Mouse (Mus musculus) testis, postnatal 14 days (tissue): ENCODE measurements around the gene Tnfaip8l1.

Experiments
- DNase-seq: peaks from one replicate; pipeline ENCODE4 v3.0.0; 2021; ENCODE audit warnings: low spot score

Tnfaip8l1 gene

DNA sequence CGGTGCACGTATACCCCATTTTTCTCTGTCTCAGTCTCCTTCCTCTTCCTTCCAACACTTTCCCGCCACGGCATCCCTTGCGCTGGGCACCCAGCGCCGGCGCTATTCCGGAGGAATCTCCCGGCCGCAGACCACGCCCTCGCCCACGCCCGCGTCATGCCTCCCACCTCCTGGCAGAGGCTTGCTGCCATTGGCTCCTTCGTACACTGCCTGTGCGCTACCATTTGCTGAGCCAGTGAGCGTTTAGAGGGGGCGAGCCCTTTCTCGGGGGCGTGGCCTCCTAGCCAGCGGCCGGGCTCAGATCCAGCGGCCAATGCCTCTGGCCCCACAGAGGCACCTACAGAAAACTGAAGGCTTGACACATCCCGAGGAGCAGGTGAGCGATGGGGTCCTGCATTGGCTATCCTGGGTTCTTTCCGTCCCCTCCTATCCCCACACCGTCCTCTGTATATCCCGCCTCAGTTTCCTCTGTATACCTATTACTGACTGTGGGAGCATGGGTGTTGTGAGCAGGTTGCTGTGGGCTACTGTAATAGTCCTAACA lies at the start of gene Tnfaip8l1:
Gene Tnfaip8l1, plus strand, starts transcription at position 247 of the 544 bp plus-strand sequence.
- DNase-seq, result peak; percentile 93

DNA sequence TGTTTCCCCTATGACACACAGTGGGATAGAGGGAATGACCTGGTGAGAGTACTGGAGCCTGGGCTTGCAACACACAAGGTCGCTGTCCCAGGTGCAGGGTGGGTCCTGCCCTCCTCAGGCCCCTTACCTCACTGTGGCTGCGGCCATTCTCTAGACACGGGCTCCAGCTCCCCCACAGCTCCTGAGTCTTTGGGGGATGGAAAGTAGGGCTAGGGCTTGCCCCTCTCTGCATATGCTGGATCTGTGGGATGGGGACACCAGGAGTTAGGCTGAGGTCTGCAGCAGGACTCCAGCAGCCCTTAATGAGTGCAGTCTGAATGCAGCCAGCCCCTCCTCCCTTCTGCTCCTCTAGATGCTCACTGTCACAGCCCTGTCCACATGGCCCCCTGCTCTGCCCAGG lies 49.5 kb upstream of the Tnfaip8l1 start:
- DNase-seq, result no peak

DNA sequence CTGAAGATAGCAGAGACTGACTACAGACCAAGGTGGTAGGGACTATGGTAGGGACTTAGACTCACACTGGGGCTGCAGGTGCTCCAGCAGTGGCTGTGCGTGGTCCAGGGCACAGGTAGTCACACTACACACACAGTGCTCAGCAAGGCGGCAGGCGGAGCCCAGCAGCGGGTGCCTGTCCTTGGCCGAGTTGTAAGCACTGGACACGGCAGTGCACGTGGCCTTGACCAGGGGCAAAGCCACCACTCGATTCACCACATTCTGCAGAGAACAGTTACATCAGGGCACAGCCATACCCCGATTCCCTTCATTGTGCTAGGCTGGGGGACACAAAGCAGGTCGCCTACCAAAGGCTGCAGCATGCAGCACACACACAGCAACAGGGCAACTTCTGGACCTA lies 46.1 kb upstream of the Tnfaip8l1 start:
- DNase-seq, result no peak

DNA sequence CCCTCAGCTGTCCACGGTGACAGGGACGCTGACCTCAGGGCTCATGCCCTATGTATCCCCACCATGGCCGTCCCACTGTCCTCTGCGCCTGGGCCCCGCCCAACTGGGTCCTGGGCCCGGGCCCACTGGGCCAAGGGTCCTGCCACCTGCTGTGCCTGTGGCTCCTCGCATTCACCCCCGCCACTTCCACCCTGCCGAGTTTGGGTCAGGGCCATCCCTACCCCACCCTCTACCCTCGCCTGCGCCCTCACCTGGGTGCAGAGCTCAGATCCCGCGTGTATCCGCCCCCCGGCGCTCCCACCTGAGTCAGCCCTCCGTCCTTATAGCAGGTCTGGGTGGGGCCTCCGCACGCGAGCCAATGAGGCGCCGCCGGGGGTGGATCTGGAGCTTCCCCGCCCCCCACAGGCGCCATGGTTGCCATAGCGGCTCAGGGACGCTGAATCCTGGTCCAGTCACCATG lies 45.0 kb upstream of the Tnfaip8l1 start, which contains the start of gene Plin5:
Gene Plin5, minus strand, starts transcription at position 346 of the 460 bp plus-strand sequence.
- peak; percentile 80 for DNase-seq

DNA sequence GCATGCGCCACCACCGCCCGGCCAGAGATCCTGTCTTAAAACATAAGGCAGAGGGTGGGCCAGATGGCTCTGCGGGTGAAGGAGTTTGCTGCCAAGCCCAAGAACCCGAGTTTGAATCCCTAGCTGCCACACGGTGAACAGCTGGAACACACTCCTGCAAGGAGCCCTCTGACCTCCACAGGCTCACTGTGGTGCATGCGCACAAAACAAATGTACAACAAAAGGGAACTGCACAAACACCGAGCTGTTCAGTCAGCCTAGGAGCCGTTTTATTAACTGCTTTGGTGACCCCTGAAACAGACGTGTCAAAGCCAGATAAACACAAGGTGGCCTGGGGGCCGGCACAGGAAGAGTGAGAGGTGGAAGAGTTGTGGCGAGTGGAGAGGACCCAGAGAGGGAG lies 42.8 kb upstream of the Tnfaip8l1 start:
- no peak for DNase-seq

DNA sequence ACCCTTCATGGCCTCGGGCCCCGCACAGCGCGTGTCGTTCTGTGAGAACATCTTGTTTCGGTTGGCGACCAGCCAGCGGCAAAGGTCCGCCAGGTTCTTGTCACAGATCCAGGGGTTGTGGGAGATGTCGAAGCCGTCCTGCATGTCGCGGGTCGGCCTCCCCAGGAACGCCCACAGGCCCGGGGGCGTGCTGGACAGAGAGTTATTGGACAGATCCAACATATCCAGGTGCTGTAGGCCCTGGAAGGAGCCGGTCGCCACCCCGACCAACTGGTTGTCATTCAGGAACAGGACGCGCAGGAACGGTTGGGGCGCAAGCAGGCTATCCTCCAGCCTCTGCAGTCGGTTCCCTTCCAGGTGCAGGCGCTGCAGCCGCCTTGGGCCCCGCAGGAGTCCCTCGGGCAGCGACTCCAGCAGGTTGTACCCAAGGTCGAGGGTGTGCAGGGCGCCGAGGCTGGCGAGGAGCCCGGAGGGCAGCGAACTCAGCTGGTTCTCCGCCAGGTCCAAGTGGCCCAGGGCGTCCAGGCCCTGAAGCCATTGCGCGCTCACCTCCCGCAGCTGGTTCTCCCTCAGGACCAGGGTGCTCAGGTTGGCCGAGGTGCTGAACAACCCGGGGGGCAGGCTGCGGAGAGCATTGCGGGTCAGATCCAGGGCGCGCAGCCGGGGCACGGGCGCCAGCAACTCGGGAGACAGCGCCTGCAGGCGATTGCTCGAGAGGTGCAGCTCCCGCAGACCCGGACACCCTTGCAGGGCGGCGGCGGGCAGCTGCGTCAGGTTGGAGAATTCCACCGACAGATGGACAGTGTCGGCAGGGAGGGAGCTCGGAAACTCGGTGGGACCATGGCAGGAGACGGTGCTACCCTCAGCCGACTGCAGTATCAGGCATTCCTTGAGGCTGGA lies 42.0 kb upstream of the Tnfaip8l1 start:
- DNase-seq, result peak; percentile 86

DNA sequence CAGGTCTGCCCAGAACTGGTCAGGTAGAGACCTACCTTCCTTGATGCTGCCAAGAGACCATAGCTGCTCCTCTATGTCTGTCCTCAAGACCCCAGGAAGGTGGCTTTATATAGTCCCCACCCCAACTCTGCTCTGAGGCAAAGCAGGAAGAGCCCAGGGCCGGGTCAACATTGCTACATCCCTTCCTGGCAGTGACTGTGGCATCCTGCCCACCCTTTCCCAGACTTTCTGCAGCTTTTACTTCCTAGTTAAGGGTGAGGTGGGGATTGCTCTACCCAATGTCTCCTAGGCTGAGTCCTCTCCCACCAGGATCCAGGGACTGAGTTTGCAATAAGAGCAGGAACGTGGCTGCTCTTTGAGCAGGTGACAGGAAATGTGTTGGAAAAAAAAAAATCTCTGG lies 40.5 kb upstream of the Tnfaip8l1 start, which contains the start of gene Lrg1:
Gene Lrg1, minus strand, starts transcription at position 176 of the 400 bp plus-strand sequence.
- DNase-seq, result no peak

DNA sequence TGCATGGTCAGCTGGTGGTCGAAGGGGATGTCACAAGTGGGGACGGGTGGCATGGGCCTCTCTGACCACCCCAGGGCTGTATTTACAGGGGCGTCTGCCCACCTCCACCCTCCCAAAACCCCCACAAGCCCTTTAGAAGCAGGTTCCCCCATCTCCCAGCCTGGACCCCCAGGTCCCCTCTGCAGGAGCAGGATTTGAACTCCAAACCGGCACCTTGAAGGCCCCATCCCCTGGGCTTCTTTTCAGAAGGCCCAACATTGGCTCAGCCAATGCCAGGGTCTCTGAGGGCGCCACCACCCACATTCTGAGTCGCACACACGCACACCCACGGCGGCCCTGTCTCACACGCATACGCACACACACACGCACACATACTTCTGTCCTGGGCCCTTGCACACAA lies 39.1 kb upstream of the Tnfaip8l1 start:
- DNase-seq, result no peak

DNA sequence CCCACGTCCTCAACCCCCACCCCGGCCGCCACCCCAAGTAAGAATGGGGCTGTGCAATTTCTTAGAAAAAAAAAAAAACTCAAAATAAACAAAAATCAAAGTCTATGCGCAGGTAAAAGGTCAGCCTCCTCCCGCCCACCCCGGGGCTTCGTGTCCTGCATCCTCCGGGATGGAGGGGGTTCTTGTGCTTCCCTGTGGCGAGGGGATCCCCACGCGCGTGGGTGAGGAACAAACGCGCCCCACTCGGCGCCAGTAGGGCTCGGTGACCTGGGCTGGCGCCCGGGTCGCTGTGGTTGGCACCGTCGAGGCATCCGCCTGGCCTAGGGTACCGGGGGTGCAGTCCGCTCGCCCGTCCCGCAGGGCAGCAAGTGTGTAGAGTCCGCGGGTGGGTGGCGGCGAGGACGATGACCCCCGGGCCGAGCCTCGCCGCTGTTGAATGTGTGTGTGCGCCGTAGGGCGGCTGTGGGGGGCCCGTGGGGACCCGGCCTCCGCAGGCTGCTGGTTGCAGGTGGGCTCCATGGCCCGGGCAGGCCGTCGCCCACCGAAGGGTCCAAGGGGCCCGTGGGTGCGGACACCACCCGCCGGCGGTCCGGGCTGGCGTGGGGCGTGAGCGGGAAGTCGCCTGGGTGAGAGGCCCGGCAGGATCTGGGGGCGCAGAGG lies 38.5 kb upstream of the Tnfaip8l1 start:
- DNase-seq, result no peak

DNA sequence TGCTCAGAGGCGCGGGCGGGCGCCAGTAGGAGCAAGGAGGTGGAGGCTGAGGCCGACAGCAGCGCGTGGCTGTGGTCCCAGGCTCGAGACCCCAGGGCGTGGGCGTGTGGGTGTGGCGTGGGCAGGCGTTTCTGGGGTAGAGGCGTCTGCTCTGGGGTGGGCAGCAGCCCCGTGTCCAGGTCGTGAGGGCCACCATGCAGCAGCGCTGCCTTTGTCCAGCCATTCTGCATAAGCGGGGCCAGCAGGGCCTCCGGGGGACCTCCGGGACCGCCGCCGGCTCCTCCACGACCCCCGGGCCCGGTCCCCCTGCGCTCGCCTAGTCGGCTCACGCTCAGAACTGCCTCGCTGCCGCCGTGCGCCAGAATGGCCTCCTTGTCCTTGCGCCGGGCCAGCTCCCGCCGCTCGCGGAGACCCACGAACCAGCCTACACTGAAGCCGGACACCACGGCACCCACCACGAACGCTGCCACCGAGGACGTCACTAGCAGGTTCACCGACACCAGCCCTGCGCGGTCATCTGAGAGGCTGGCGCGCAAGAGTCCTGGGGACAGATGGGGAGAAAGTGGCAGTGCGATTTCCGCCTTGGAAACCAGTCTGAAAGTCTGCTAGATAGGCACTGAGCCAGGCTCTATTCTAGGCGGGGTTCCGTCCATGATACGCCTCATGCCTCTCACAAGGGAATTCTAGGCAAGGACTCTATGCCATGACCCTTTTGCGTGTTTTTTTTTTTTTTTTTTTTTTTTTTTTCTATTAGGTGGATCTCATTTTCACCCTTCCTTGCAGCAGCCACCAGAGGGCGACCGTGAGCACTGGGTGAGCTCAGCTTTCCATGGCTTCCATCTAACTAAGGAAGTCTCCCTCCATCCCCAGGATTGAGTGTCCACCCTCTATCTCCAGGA lies 37.7 kb upstream of the Tnfaip8l1 start:
- no peak for DNase-seq

DNA sequence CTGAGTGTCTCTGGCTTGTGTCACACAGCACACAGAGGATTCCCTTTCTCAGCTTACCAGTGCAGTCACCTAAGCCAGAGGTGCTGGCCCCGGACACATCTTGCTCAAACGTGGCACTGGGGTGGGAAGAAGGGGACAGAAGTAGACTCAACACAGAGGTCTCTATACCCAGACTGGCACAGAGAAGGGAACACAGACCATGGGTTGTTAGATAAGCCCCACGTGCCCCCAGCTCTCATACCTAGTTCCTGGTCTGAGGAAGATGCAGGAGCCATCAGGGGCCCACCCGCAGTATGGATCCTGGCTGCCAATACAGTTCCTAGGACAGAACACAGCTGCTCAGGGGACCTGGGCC lies 37.0 kb upstream of the Tnfaip8l1 start:
- no peak for DNase-seq

DNA sequence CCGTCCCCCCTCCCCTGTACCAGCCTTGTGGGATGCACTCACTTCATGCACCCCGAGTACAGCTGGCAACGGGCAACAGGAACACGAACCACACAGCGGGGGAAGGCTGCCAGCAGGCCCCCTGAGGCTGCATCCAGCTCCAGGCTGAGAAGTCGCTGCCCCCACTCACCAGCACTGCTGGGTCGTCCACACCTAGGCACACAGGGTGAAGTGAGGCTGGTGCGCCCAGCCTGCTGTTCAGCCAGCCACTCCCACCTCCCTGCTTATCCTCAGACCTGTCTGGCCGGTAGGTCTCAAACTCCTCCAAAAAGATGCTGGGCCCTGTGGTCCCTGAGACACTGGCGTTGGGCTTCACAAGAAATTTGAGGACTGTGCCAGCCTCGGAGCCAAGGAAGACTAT lies 36.1 kb upstream of the Tnfaip8l1 start:
- DNase-seq, result no peak

DNA sequence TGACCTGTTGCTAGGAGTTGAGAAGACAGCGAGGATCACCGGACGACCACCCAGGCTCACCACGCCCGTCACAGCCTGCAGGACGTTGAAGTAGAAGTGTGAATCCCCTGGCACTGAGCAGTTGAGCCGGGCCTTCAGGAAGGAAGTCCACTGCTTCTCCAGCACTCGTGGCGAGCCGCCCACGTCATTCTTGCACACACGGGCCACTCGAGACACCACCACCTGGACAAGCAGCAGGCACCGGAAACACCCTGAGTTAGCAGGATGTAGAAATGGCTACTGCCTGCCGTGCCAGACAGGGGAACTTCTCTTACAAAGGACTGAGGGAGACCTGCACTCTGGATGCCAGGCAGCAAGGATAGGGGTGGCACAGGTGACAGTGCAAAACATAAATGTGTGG lies 34.0 kb upstream of the Tnfaip8l1 start:
- no peak for DNase-seq

DNA sequence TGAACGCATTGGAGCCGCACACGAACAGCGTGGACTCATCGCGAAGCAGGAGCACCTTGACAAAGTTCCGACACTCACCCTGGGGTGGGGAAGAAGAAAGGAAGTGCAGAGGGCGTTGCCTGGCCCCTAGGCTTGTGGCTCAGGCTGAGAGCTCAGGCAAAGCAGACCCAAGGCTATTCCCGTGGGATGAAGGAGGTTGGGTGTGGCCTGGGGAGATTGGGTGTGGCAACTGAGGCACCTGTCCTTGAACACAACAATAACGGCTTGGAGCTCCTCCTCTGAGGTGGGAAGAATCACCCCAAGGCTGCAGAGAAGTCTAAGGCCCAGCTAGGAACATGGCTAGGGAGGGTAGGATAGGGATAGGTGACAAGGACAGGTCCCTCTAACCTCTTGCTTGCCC lies 31.1 kb upstream of the Tnfaip8l1 start:
- no peak for DNase-seq

DNA sequence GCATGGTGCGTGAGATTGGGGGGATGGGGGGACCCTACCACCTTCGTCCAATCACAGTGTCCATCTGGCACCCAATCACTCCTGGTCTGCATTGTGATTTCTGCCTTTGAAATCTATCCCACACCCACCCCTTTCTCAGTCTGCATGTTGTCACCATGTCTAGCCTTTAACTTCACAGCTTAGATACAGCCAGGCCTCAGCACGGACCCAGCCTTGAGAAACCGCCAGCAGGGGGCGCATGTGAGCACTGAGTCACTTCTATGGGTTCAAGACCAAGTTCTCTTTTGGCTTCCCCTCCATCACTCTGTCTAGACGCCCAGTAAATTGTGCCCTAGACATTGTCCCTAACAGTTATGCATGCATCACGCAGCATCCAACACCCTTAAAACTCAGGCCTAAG lies 30.5 kb upstream of the Tnfaip8l1 start:
- DNase-seq, result peak; percentile 56

DNA sequence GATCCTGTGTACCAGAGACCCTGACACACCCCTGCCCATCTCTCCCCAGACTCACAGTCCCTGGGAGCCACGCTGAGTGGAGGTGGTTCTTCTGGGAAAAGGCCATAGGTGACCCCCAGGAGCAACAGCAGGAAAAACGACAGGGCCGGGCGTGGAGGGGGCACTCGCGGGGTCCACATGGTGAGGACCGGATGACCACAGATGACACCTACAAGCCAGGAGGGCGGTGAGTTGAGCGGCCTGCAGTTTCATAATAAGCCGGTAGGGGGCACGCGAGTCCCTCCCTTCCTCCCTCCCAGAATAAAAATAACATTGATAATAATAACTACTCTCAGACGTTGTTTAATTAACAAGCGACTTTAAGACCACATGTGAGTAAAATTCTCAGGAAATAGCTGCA lies 29.6 kb upstream of the Tnfaip8l1 start:
- no peak for DNase-seq

DNA sequence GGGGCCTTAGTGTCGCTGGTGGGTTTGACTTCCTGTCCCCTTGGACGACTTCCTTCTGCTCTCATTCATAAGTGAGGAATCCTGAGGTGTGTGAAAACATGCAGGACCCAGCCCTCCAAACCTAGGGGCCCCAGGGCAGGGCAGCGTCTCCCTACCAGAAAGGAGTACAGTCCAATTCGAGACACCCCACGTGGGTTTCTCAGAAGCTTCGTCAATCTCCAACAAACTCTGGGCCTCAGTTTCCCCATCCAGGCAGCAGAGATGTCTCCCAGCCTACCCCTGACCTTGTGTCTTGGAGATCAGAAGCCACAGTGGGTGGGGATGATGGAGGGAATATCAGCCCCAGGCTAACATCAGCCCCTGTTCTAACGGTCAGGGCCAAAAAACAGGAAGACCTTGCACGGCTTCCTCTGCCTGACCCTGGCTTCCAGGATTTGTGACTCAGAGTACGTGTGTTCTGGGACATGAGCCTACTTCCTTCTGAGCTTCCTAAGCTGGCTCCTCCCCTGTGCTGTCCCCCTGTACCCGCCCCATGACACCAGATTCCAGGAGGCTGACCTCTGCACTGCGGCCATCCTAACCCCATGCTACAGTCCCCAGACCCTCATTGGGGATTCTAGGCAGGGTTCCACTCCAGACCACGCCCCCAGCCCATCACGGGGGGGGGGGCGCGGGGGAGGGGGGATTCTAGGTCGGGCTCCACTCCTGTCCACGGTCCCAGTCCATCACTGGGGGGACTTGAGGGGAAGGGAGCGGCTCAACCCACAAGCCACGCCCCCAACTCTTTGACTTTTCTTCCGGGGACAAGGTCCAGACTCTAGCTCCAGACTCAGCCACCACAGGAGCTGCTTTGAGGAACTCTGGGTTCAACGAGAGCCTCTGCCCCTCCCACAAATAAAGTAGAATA lies 28.6 kb upstream of the Tnfaip8l1 start:
- no peak for DNase-seq

DNA sequence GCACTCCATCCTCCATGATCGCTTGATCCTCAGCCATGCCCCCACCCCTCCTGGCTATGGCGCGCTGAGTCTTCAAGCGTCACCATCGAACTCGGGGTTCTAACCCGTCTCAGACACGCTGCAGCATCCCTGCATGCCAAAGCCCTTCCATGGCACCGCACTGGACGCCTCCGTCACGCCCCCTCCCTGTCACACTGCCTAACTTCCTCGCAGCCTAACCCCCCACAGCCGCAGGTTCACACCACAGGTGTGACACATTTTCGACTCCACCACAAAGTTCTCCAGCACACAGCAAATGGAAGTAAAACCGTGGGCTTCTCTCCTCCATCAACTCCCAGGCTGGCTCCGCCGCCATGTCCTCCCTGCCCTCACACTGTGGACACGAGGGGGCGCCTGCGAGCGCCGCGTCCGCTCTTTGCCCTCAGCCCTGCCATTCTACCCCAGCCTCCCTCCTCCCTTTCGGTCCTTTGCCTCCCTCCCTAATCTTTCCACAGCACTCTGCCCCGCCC lies 27.8 kb upstream of the Tnfaip8l1 start:
- DNase-seq, result peak; percentile 48

DNA sequence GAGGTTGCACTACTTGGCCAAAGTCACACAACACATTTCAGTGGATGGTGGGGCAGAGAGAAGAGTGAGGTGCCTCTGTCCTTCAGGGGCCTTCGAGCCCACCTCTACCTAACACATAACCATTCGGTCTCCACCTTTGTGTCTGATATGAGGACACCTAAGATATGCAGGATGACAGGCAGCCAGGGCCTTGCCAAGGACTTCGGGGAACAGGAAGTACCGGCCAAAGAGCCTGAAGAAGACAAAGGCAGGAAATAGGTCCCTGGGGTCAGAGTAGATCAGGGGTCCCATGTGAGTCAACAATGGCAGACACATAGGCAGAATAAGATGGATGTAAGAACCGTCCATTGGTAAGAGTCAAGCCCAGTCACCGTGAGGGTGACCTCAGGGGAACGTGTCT lies 25.7 kb upstream of the Tnfaip8l1 start:
- no peak for DNase-seq

DNA sequence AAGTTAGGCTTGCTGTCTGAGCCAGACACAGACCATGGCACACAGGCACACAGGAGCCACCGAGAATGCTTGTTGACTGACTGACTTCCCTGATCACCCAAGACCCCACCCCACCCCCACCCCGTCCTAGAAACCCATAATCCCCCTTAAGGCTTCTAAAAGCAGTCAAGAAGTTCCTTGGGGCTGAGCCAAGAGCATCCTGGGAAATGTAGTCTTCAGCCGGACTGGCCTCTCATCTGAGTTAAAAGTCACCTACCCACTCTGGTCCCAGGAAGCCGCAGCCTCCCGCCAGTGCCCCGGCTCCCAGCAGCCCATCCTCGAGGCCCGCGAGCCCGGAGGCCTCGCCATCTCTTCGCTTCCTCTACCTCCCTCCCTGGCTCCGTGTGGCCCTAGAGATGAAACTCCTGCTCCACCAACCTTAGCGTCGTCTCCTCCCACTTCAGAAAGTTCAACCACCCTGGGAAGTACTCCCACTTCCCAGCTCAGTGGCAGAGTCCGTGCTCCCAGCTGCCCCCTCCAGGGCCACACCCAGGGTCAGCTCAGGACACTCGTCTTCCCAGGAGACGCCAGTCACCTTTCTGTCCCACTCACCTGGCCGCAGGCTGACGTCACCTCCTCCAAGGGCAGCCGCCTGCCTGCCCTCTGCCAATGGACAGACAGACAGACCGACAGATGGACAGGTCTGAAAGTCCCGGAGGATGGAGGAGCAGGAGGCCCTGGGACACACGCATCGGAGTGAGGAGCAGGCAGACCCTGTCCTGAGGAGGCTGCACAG lies 24.3 kb upstream of the Tnfaip8l1 start:
- no peak for DNase-seq
